Mouse (Mus musculus): ENCODE measurements around the gene Atp5k. TPM values are rescaled to one million over a fixed set of nuclear protein-coding genes. Genes with fewer than 3 reads are reported as not detected.

Atp5k gene
- polyA plus RNA-seq, 1 experiment: 183 TPM

GRCm38 (mm10) chr5:108431196-108431595, 3.1 kb downstream of the Atp5k start:
- Histone ChIP-seq H3K36me3 (replicated peaks; ENCODE audit: low read length) (peaks cover 60% of the 10 kb centered on the region), H3K9me3 (no peaks in the 10 kb centered on the region), H3K4me3 (replicated peaks) (no peak overlapping the region), H3K27me3 (replicated peaks) (no peaks in the 10 kb centered on the region), H3K4me1 (peaks cover 55% of the 10 kb centered on the region)
- TF ChIP-seq GATA1 (IDR thresholded peaks at IDR 0.05; ENCODE audit: borderline replicate concordance, low read length) (no peak), FLI1 (IDR thresholded peaks at IDR 0.05; ENCODE audit: low read length) (no peak)

GRCm38 (mm10) chr5:108427186-108427585, 7.1 kb downstream of the Atp5k start:
- Histone ChIP-seq H3K4me1 (peaks cover 47% of the 10 kb centered on the region), H3K36me3 (replicated peaks; ENCODE audit: low read length) (peaks cover 63% of the 10 kb centered on the region), H3K27me3 (replicated peaks) (no peaks in the 10 kb centered on the region), H3K9me3 (no peaks in the 10 kb centered on the region), H3K4me3 (replicated peaks) (no peak overlapping the region)
- TF ChIP-seq FLI1 (IDR thresholded peaks at IDR 0.05; ENCODE audit: low read length): no peak
- no peak for TF ChIP-seq GATA1 (IDR thresholded peaks at IDR 0.05; ENCODE audit: borderline replicate concordance, low read length)

- Histone ChIP-seq H3K36me3 (replicated peaks; ENCODE audit: low read length) (peaks cover 26% of the 10 kb centered on the region), H3K27me3 (replicated peaks) (peaks cover 2% of the 10 kb centered on the region), H3K4me1 (peaks cover 50% of the 10 kb centered on the region), H3K4me3 (replicated peaks) (no peak overlapping the region), H3K9me3 (no peaks in the 10 kb centered on the region)
- no peak for TF ChIP-seq GATA1 (IDR thresholded peaks at IDR 0.05; ENCODE audit: borderline replicate concordance, low read length)
Observed at GRCm38 (mm10) chr5:108423427-108423826, 10.8 kb downstream of the Atp5k start.

DNA sequence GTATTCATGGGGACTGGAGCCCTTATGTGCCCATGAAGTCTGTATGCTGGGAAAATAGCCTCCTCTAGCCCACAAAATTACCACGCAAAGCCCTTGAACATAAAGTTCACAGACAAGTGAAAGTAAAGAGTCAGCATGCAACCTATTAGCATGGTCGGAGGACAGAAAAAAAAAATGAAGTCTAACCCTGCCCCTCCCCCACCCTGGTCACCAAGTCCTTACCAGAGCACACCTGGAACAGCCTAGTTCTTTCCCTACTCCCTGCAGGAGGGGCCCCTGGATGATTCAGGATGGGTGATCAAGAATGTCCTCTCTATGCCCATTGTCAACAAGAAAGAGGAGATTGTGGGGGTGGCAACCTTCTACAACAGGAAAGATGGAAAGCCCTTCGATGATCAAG, 11.5 kb downstream of the Atp5k start:
- Histone ChIP-seq H3K27me3 (replicated peaks) (peaks cover 2% of the 10 kb centered on the region), H3K4me3 (replicated peaks) (no peak overlapping the region)

GRCm38 (mm10) chr5:108414711-108415110, 19.5 kb downstream of the Atp5k start:
- no peaks in the 10 kb centered on the region for H3K36me3 ChIP-seq (replicated peaks; ENCODE audit: low read length)

More for the DNA sequence above, 11.5 kb downstream of the Atp5k start:
- Histone ChIP-seq H3K4me1 (peaks cover 49% of the 10 kb centered on the region), H3K36me3 (replicated peaks; ENCODE audit: low read length) (peaks cover 19% of the 10 kb centered on the region), H3K9me3 (no peaks in the 10 kb centered on the region)
- no peak for TF ChIP-seq GATA1 (IDR thresholded peaks at IDR 0.05; ENCODE audit: borderline replicate concordance, low read length)
- no peak for TF ChIP-seq FLI1 (IDR thresholded peaks at IDR 0.05; ENCODE audit: low read length)

DNA sequence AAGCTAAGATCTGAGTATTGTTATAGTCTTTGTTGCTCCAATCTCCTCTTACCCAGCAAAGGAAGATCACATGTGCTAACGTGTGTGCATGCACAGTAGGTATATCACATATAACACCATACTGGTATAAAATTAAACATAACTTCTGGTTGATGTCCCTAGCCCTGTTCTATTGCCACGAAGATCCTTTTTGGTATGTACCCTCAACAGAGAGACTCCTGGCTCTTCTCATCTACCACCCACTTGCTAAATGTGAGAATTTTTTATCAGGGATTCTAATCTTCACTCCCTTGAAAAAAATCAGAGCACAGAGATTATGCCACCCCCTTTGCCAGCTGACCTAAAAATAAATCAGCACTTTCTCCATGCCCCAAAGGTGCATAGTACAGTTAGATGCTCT, 27.3 kb downstream of the Atp5k start:
- Histone ChIP-seq H3K4me1 (peaks cover 52% of the 10 kb centered on the region), H3K4me3 (replicated peaks) (no peak overlapping the region), H3K36me3 (replicated peaks; ENCODE audit: low read length) (peaks cover 32% of the 10 kb centered on the region), H3K9me3 (peaks cover 5% of the 10 kb centered on the region; the same call in 1 of the 2 replicates), H3K27me3 (replicated peaks) (no peaks in the 10 kb centered on the region)
- TF ChIP-seq GATA1 (IDR thresholded peaks at IDR 0.05; ENCODE audit: borderline replicate concordance, low read length): no peak
- no peak for TF ChIP-seq FLI1 (IDR thresholded peaks at IDR 0.05; ENCODE audit: low read length)

More at GRCm38 (mm10) chr5:108414711-108415110, 19.5 kb downstream of the Atp5k start:
- Histone ChIP-seq H3K9me3 (no peaks in the 10 kb centered on the region), H3K4me3 (replicated peaks) (no peak overlapping the region), H3K27me3 (replicated peaks) (peaks cover 1% of the 10 kb centered on the region), H3K4me1 (peaks cover 23% of the 10 kb centered on the region)
- TF ChIP-seq GATA1 (IDR thresholded peaks at IDR 0.05; ENCODE audit: borderline replicate concordance, low read length) (no peak), FLI1 (IDR thresholded peaks at IDR 0.05; ENCODE audit: low read length) (no peak)

- Histone ChIP-seq H3K27me3 (replicated peaks) (no peaks in the 10 kb centered on the region), H3K36me3 (replicated peaks; ENCODE audit: low read length) (peaks cover 43% of the 10 kb centered on the region), H3K9me3 (peaks cover 5% of the 10 kb centered on the region; the same call in 1 of the 2 replicates), H3K4me3 (replicated peaks) (peak overlapping the region; percentile 39), H3K4me1 (peaks cover 61% of the 10 kb centered on the region)
- TF ChIP-seq GATA1 (IDR thresholded peaks at IDR 0.05; ENCODE audit: borderline replicate concordance, low read length): peak; percentile 61; the same call in 1 of the 3 replicates
- TF ChIP-seq FLI1 (IDR thresholded peaks at IDR 0.05; ENCODE audit: low read length): no peak
Observed at GRCm38 (mm10) chr5:108405460-108405859, 28.8 kb downstream of the Atp5k start.

GRCm38 (mm10) chr5:108403453-108403852, 30.8 kb downstream of the Atp5k start:
- Histone ChIP-seq H3K9me3 (peaks cover 3% of the 10 kb centered on the region; the same call in 1 of the 2 replicates), H3K27me3 (replicated peaks) (no peaks in the 10 kb centered on the region), H3K4me3 (replicated peaks) (peak overlapping the region; percentile 44), H3K36me3 (replicated peaks; ENCODE audit: low read length) (peaks cover 48% of the 10 kb centered on the region), H3K4me1 (peaks cover 78% of the 10 kb centered on the region)
- TF ChIP-seq GATA1 (IDR thresholded peaks at IDR 0.05; ENCODE audit: borderline replicate concordance, low read length) (no peak), FLI1 (IDR thresholded peaks at IDR 0.05; ENCODE audit: low read length) (no peak)

- Histone ChIP-seq H3K4me1 (peaks cover 100% of the 10 kb centered on the region), H3K36me3 (replicated peaks; ENCODE audit: low read length) (peaks cover 36% of the 10 kb centered on the region), H3K4me3 (replicated peaks) (no peak overlapping the region), H3K9me3 (no peaks in the 10 kb centered on the region), H3K27me3 (replicated peaks) (peaks cover 2% of the 10 kb centered on the region)
- TF ChIP-seq GATA1 (IDR thresholded peaks at IDR 0.05; ENCODE audit: borderline replicate concordance, low read length) (no peak), FLI1 (IDR thresholded peaks at IDR 0.05; ENCODE audit: low read length) (no peak)
Observed at GRCm38 (mm10) chr5:108389744-108390143, 44.5 kb downstream of the Atp5k start.

GRCm38 (mm10) chr5:108388201-108388600, 46.0 kb downstream of the Atp5k start, which contains the start of gene Pde6b:
TSS of gene Pde6b (plus strand) at chr5:108388391.
- H3K36me3 ChIP-seq (replicated peaks; ENCODE audit: low read length): peaks cover 37% of the 10 kb centered on the region
- H3K4me3 ChIP-seq (replicated peaks): no peak within 1 kb of the TSS
- TF ChIP-seq FLI1 (IDR thresholded peaks at IDR 0.05; ENCODE audit: low read length): no peak
- peaks cover 99% of the 10 kb centered on the region for H3K4me1 ChIP-seq
- peaks cover 2% of the 10 kb centered on the region for H3K27me3 ChIP-seq (replicated peaks)
- H3K9me3 ChIP-seq: no peaks in the 10 kb centered on the region

DNA sequence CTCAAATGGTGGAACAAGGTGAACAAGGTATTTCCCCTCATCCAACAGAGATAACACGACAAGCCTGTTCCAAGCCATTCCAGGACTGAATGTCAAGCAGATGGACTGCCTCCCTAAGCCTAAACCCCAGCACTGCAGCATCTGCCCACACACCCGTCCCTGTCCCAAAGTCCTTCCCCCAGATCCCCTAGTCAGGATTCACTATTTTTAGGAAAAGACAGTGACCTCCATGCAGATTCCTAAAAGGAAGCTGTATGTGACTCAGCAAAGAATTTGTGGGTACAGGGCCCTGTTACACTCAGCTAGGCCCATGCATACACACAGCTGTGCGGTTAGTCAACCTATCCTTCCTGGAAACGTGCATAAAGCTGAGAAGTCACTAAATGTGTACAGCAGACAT, 47.8 kb downstream of the Atp5k start:
- peaks cover 92% of the 10 kb centered on the region for H3K4me1 ChIP-seq

More for the DNA sequence above, 47.8 kb downstream of the Atp5k start:
- no peak overlapping the region for H3K4me3 ChIP-seq (replicated peaks)
- H3K9me3 ChIP-seq: peaks cover 9% of the 10 kb centered on the region
- H3K36me3 ChIP-seq (replicated peaks; ENCODE audit: low read length): peaks cover 44% of the 10 kb centered on the region
- TF ChIP-seq FLI1 (IDR thresholded peaks at IDR 0.05; ENCODE audit: low read length) (no peak), GATA1 (IDR thresholded peaks at IDR 0.05; ENCODE audit: borderline replicate concordance, low read length) (no peak)
- peaks cover 2% of the 10 kb centered on the region for H3K27me3 ChIP-seq (replicated peaks)

Data from megakaryocyte, embryonic 14.5 days (primary cell).